Mouse (Mus musculus): Measurements from ENCODE around the gene H2al1a. TPM values are rescaled to one million over a fixed set of nuclear protein-coding genes. Genes with fewer than 3 reads are reported as not detected.
"Not testable (repeated sequence)": the region's sequence is repeated elsewhere in the genome, so short reads cannot be mapped to it uniquely, and the experiment has no call there.

The H2al1a gene
- polyA plus RNA-seq, 1 experiment: not detected

- not testable (repeated sequence) for H3K27ac ChIP-seq (ENCODE audit: control insufficient read depth, insufficient read depth, low read depth, low read length, poor library complexity); H3K4me1 ChIP-seq (ENCODE audit: control insufficient read depth, insufficient read depth, low read length); H3K4me3 ChIP-seq (replicated peaks; ENCODE audit: control insufficient read depth, low read depth, low read length)
- WGBS: no CpG with 5 or more reads among the region's 5 CpGs
Measured at GRCm38 (mm10) chrX:11324359-11324758, 25.3 kb downstream of the H2al1a start, which contains the start of gene H2al1i. Gene H2al1i, plus strand, starts transcription at chrX:11324659.

DNA sequence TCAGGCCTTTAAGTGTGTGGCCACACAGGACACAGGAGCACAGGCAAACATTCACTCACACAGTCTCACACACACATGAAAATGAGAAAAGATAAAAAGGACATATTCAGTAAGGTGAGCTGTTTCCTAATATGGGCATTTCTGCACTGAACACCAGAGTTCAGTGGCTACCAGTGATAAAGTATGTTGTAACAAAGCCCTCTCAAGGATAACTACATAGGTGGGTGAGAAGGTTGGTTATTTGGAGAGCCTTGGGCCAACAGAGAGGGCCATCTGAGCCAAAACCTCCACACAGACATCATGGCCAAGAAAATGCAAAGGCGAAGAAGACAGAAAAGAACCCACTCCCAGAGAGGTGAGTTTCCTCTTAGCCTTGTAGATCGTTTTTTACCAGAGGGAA lies 28.5 kb downstream of the H2al1a start, which contains the start of gene H2al1j:
Gene H2al1j, plus strand, starts transcription at position 301 of the 400 bp plus-strand sequence.
- not testable (repeated sequence) for H3K4me1 ChIP-seq (ENCODE audit: control insufficient read depth, insufficient read depth, low read length); H3K4me3 ChIP-seq (replicated peaks; ENCODE audit: control insufficient read depth, low read depth, low read length); H3K27ac ChIP-seq (ENCODE audit: control insufficient read depth, insufficient read depth, low read depth, low read length, poor library complexity)
- WGBS: 84% methylated on average over 2 of the region's 2 CpGs

DNA sequence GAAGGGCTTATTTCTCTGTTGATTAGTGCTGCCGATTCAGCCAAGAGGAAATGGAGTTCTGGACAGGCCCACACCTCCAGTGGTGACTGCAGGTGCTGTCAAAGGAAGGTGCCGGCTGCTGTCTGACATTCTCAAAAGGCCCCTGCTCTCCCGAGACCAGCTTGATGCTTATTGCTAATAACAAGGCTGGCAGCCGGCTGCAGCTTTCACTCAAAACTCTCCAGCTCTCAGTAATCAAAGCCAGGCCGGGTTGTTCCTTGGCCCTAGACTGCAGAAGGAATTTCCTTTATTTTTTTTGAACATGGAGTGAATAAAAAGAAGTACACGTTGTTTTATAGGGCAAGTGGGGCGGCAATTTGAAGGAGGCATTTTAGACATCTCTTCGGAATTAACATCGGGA lies 46.7 kb downstream of the H2al1a start:
- Histone ChIP-seq H3K4me1 (ENCODE audit: control insufficient read depth, insufficient read depth, low read length) (no peaks in the 10 kb centered on the region), H3K27ac (ENCODE audit: control insufficient read depth, insufficient read depth, low read depth, low read length, poor library complexity) (no peak overlapping the region), H3K4me3 (replicated peaks; ENCODE audit: control insufficient read depth, low read depth, low read length) (no peak overlapping the region)
- TF ChIP-seq POLR2A (IDR thresholded peaks at IDR 0.05; ENCODE audit: borderline replicate concordance, control insufficient read depth, low read depth, low read length) (no peak), CTCF (IDR thresholded peaks at IDR 0.05; ENCODE audit: control insufficient read depth, insufficient read depth, low read length) (no peak)
- WGBS: 73% methylated on average over 9 of the region's 9 CpGs

GRCm38 (mm10) chrX:11346756-11347155 lies 47.7 kb downstream of the H2al1a start:
- 82% methylated on average over 3 of the region's 3 CpGs for WGBS
- no peak overlapping the region for H3K27ac ChIP-seq (ENCODE audit: control insufficient read depth, insufficient read depth, low read depth, low read length, poor library complexity)
- no peak for TF ChIP-seq CTCF (IDR thresholded peaks at IDR 0.05; ENCODE audit: control insufficient read depth, insufficient read depth, low read length)
- no peak for TF ChIP-seq POLR2A (IDR thresholded peaks at IDR 0.05; ENCODE audit: borderline replicate concordance, control insufficient read depth, low read depth, low read length)
- no peaks in the 10 kb centered on the region for H3K4me1 ChIP-seq (ENCODE audit: control insufficient read depth, insufficient read depth, low read length)
- H3K4me3 ChIP-seq (replicated peaks; ENCODE audit: control insufficient read depth, low read depth, low read length): no peak overlapping the region

Other genes starting within 250 kb of the H2al1a start
- gene H2al1b, start 3.2 kb downstream of the H2al1a start, polyA plus RNA-seq (2011; ENCODE audit: insufficient read depth, insufficient read length, low replicate concordance, missing spikeins): not detected in 2 replicates
- not detected in 2 replicates for gene H2al1c, start 6.4 kb downstream of the H2al1a start, polyA plus RNA-seq (2011; ENCODE audit: insufficient read depth, insufficient read length, low replicate concordance, missing spikeins)
- gene H2al1d, start 9.6 kb downstream of the H2al1a start, polyA plus RNA-seq (2011; ENCODE audit: insufficient read depth, insufficient read length, low replicate concordance, missing spikeins): not detected in 2 replicates
- gene H2al1e, start 12.7 kb downstream of the H2al1a start, polyA plus RNA-seq (2011; ENCODE audit: insufficient read depth, insufficient read length, low replicate concordance, missing spikeins): 3.4 TPM in 1 of 2 replicates, not detected in the other
- gene H2al1f, start 15.9 kb downstream of the H2al1a start, polyA plus RNA-seq (2011; ENCODE audit: insufficient read depth, insufficient read length, low replicate concordance, missing spikeins): not detected in 2 replicates
- not detected in 2 replicates for gene H2al1g, start 19.0 kb downstream of the H2al1a start, polyA plus RNA-seq (2011; ENCODE audit: insufficient read depth, insufficient read length, low replicate concordance, missing spikeins)
- not detected in 2 replicates for gene H2al1h, start 22.2 kb downstream of the H2al1a start, polyA plus RNA-seq (2011; ENCODE audit: insufficient read depth, insufficient read length, low replicate concordance, missing spikeins)
- gene H2al1i, start 25.4 kb downstream of the H2al1a start, polyA plus RNA-seq (2011; ENCODE audit: insufficient read depth, insufficient read length, low replicate concordance, missing spikeins): not detected in 2 replicates
- not detected in 2 replicates for gene H2al1j, start 28.6 kb downstream of the H2al1a start, polyA plus RNA-seq (2011; ENCODE audit: insufficient read depth, insufficient read length, low replicate concordance, missing spikeins)